Mouse (Mus musculus) testis, adult 2 months (tissue): Measurements from ENCODE around the gene Smco3. TPM values are rescaled to one million over a fixed set of nuclear protein-coding genes. Genes with fewer than 3 reads are reported as not detected.

Experiments used
- H3K27ac ChIP-seq: fragments of 200-500 bp; 2 replicates; pipeline ENCODE4 v1.5.1; 2012; ENCODE audit warnings: low read depth, low read length; ENCODE audit not compliant: control insufficient read depth, insufficient read depth
- H3K27me3 ChIP-seq: fragments of 200-500 bp; 2 replicates; pipeline ENCODE4 v1.6.1; 2012; ENCODE audit warnings: mild to moderate bottlenecking, low read length, moderate library complexity; ENCODE audit not compliant: control insufficient read depth, insufficient read depth
- H3K36me3 ChIP-seq: fragments of 200-500 bp; 2 replicates; pipeline ENCODE4 v1.6.1; 2012; ENCODE audit warnings: mild to moderate bottlenecking, low read length; ENCODE audit not compliant: control insufficient read depth, insufficient read depth
- H3K4me1 ChIP-seq: fragments of 200-500 bp; 2 replicates; pipeline ENCODE4 v1.6.1; 2012; ENCODE audit warnings: low read length; ENCODE audit not compliant: control insufficient read depth, insufficient read depth
- H3K4me3 ChIP-seq: fragments of 200-500 bp; 2 replicates; pipeline ENCODE4 v1.5.1; 2012; ENCODE audit warnings: low read depth, mild to moderate bottlenecking, low read length, moderate library complexity, mixed read lengths; ENCODE audit not compliant: control insufficient read depth
- CTCF ChIP-seq: fragments of 200-500 bp; IDR thresholded peaks from 2 replicates; pipeline ENCODE4 v1.5.1; 2012; ENCODE audit warnings: low read depth, mild to moderate bottlenecking, inconsistent platforms, low read length, moderate library complexity; ENCODE audit not compliant: control insufficient read depth, insufficient read depth, insufficient replicate concordance
- POLR2A ChIP-seq: fragments of 200-500 bp; IDR thresholded peaks from 2 replicates; pipeline ENCODE4 v1.6.1; 2012; ENCODE audit warnings: low read depth, mild to moderate bottlenecking, inconsistent platforms, low read length, moderate library complexity; ENCODE audit not compliant: control insufficient read depth
- polyA plus RNA-seq: library from polyadenylated mRNA; depleted of rRNA; stranded (reverse); fragments of >200 nt; gene quantifications from 2 replicates; pipeline ENCODE4 v1.2.3, GENCODE M21; 2012

The Smco3 gene
- polyA plus RNA-seq, 1 experiment, result 0.22 TPM

DNA sequence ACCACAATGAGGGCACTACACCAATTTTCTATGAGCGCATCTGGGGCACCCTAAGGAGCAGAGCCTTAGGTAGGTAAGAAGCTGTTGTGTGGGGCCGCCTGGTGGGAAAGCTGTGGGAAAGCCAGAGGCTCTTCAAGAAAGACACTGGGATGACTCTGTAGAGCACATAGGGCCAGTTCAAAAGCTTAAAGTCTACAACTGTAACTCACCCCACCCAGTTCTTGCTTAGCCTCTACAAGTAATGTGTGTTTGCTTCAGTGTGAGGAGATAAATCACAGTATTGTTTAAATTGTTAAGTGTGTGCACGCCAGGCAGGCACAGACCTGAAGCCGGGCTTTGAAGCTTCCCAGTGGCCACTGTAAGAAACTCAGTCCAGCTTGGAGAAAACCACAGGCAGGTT is 30.9 kb upstream of the Smco3 start:
- TF ChIP-seq CTCF (no peak), POLR2A (no peak)
- Histone ChIP-seq H3K36me3 (no peaks in the 10 kb centered on the region), H3K4me1 (no peaks in the 10 kb centered on the region), H3K27ac (no peak overlapping the region), H3K4me3 (no peak overlapping the region), H3K27me3 (no peaks in the 10 kb centered on the region)

GRCm38 (mm10) chr6:136865360-136865759 is 30.1 kb upstream of the Smco3 start:
- TF ChIP-seq CTCF (no peak), POLR2A (no peak)
- Histone ChIP-seq H3K27me3 (no peaks in the 10 kb centered on the region), H3K4me3 (no peak overlapping the region), H3K36me3 (no peaks in the 10 kb centered on the region), H3K4me1 (no peaks in the 10 kb centered on the region), H3K27ac (no peak overlapping the region)

DNA sequence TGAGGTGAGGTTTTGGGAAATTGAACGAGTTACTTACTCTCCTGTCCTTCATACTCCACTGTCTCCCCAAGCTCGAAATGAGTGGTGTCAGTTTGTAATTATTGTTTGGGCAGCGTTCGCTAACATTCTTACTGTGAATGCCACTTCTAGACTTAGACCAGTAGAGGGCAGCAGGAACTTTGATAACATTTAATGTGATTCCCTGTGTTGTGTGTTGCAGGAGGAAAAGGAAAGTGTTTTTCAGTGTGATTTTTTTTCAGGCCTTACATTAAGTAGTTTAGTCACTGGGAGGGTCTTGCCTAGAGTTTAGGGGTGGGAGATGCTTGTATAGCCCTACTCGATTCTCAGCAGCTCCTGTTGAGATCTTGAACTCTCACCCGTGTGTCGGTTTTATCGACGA is 25.8 kb upstream of the Smco3 start:
- no peaks in the 10 kb centered on the region; the same call in 1 of the 2 replicates for H3K4me1 ChIP-seq
- TF ChIP-seq POLR2A (no peak), CTCF (no peak)
- no peaks in the 10 kb centered on the region for H3K27me3 ChIP-seq
- no peak overlapping the region for H3K4me3 ChIP-seq
- no peaks in the 10 kb centered on the region for H3K36me3 ChIP-seq
- no peak overlapping the region for H3K27ac ChIP-seq

DNA sequence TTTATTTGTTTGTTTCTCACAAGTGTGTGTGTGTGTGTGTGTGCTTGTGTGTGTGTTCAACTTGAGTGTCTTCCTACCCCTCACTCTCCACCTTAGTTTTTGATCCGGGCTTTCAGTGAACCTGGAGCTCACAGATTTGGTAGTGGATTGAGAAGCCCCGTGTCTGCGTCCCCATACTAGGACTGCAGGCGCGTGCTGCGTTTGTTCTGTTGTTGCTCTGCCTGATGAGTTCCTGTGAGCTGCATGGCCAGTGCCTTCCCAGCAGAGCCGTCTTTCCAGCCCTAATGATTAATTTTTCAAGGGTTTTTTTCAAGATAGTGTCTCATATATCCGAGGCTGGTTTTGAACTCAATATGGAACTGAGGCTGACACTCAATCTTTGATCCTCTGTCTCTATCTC is 23.2 kb upstream of the Smco3 start:
- TF ChIP-seq CTCF, result no peak
- no peak for TF ChIP-seq POLR2A
- no peak overlapping the region for H3K27ac ChIP-seq
- H3K4me1 ChIP-seq, result no peaks in the 10 kb centered on the region; the same call in 1 of the 2 replicates
- H3K36me3 ChIP-seq, result no peaks in the 10 kb centered on the region
- H3K27me3 ChIP-seq, result no peaks in the 10 kb centered on the region
- H3K4me3 ChIP-seq, result no peak overlapping the region

- Histone ChIP-seq H3K36me3 (no peaks in the 10 kb centered on the region), H3K27me3 (no peaks in the 10 kb centered on the region), H3K4me3 (no peak overlapping the region), H3K4me1 (no peaks in the 10 kb centered on the region; the same call in 1 of the 2 replicates), H3K27ac (peak overlapping the region; percentile 70)
- TF ChIP-seq POLR2A (no peak), CTCF (no peak)
Measured at GRCm38 (mm10) chr6:136857873-136858260, 22.6 kb upstream of the Smco3 start.

DNA sequence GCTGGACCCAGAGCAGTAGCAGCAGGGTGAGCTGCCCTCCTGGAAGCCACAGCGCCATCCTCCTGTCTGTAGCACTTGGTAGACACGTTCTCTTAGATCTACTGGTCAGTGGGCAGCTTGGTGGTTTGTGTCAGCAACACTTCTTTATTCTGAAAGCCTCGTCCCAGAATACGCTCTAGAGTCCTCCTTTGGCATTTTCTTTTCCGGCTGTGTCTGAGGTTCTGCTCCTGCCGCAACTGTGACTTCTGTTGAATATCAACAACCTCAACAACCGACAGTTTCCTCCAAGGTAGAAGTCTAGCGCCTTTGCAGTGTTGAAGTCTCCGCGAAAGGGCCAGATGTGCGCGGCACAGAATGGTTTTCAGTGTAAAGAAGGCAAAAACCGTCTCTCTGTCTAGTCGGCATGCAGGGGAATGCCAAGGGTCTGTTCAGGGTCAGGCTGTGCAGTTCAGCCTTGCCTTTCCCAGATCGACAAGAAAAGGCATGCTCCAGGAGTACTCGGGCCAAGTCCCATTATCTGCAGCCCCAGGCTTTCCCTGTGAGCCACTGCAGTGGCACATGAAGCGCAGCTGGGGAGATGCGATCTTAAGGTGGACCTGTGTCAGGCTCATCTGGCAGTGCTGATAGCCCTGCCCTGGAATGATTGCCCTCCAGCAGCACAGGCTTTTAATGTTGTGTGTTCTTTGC is 22.1 kb upstream of the Smco3 start, which contains the start of gene Art4:
TSS of gene Art4 (minus strand) at position 548 of the 687 bp plus-strand sequence.
- no peaks in the 10 kb centered on the region for H3K27me3 ChIP-seq
- H3K36me3 ChIP-seq, result no peaks in the 10 kb centered on the region
- no peaks in the 10 kb centered on the region; the same call in 1 of the 2 replicates for H3K4me1 ChIP-seq
- H3K27ac ChIP-seq, result peak within 1 kb of the TSS; percentile 70
- H3K4me3 ChIP-seq, result peak within 1 kb of the TSS; percentile 30
- TF ChIP-seq POLR2A (no peak), CTCF (no peak)

- TF ChIP-seq POLR2A (no peak), CTCF (no peak)
- H3K27ac ChIP-seq, result peak overlapping the region; percentile 5; the same call in 1 of the 2 replicates
Measured at GRCm38 (mm10) chr6:136856071-136856636, 20.9 kb upstream of the Smco3 start.

GRCm38 (mm10) chr6:136855183-136855582 is 19.9 kb upstream of the Smco3 start:
- Histone ChIP-seq H3K4me1 (no peaks in the 10 kb centered on the region; the same call in 1 of the 2 replicates), H3K4me3 (no peak overlapping the region), H3K27me3 (no peaks in the 10 kb centered on the region), H3K27ac (no peak overlapping the region), H3K36me3 (no peaks in the 10 kb centered on the region)
- TF ChIP-seq POLR2A (no peak), CTCF (no peak)

More at GRCm38 (mm10) chr6:136856071-136856636, 20.9 kb upstream of the Smco3 start:
- H3K27me3 ChIP-seq, result no peaks in the 10 kb centered on the region
- no peaks in the 10 kb centered on the region; the same call in 1 of the 2 replicates for H3K4me1 ChIP-seq
- H3K36me3 ChIP-seq, result no peaks in the 10 kb centered on the region
- peak overlapping the region; percentile 31; the same call in 1 of the 2 replicates for H3K4me3 ChIP-seq
